14 mouse cellular contexts compared by ENCODE assay signal in genomic region chr15:77162931-77163330, GRCm38 (mm10).
A peak's percentile ranks its signal among the peaks of the same experiment; 100 is the strongest.
DNase-seq lines count a peak whose midpoint lies in the region; ATAC-seq and TF ChIP-seq lines count a peak whose summit lies in the region.
"Had no signal": no experiment of that assay in that cellular context is flagged by ENCODE, and none has a peak within 500 bp of the region (broad histone marks: within the 10 kb centered on the region; RNA-seq: fewer than 3 reads in every experiment).

No protein-coding gene starts in this region.

- DNase-seq in intestine, embryonic 14.5 days (ENCODE audit: low spot score): no peak
- DNase-seq in ZHBTc4 (ENCODE audit: low read depth, low spot score): peak; percentile 33
- DNase-seq in spleen, postnatal 36 days (ENCODE audit: low spot score in 2 of 2): no peak
- DNase-seq: cerebellum, adult 8-10 months; kidney, adult 11 months; left cerebral cortex, postnatal 4 days; lung, postnatal 14 days; right cerebral cortex, adult 18-20 months had no signal

- peaks cover 43% of the 10 kb centered on the region for H3K4me1 ChIP-seq in intestine, embryonic 14.5 days (replicated peaks; ENCODE audit: control insufficient read depth, insufficient read depth, low read length)
- peaks cover 3% of the 10 kb centered on the region; the same call in 1 of the 2 replicates for H3K4me1 ChIP-seq in intestine, postnatal 0 days (replicated peaks; ENCODE audit: control insufficient read depth, insufficient read depth, low read length)
- peaks cover 30% of the 10 kb centered on the region for H3K4me1 ChIP-seq in embryonic facial prominence, embryonic 15.5 days
- peaks cover 27% of the 10 kb centered on the region for H3K4me1 ChIP-seq in limb, embryonic 15.5 days
- H3K4me1 ChIP-seq in intestine, embryonic 16.5 days (ENCODE audit: control insufficient read depth, insufficient read depth, low read length): peaks cover 36% of the 10 kb centered on the region

- no peak overlapping the region for H3K9ac ChIP-seq in intestine, embryonic 14.5 days (ENCODE audit: low read length)
- no peak overlapping the region for H3K9ac ChIP-seq in intestine, postnatal 0 days (ENCODE audit: low read depth, low read length)
- 0 out of 2 replicates have a peak overlapping the region, but pooled peaks have one; percentile 9 for H3K9ac ChIP-seq in embryonic facial prominence, embryonic 15.5 days
- H3K9ac ChIP-seq in limb, embryonic 15.5 days: no peak overlapping the region
- no peak overlapping the region for H3K9ac ChIP-seq in intestine, embryonic 16.5 days (ENCODE audit: low read depth, low read length)
- H3K9ac ChIP-seq: forebrain, embryonic 13.5 days; neural tube, embryonic 15.5 days had no signal

- H3K36me3 ChIP-seq in intestine, embryonic 14.5 days (ENCODE audit: control insufficient read depth, insufficient read depth, low read length): no peaks in the 10 kb centered on the region
- no peaks in the 10 kb centered on the region for H3K36me3 ChIP-seq in intestine, postnatal 0 days (ENCODE audit: control insufficient read depth, insufficient read depth)
- no peaks in the 10 kb centered on the region for H3K36me3 ChIP-seq in embryonic facial prominence, embryonic 15.5 days
- H3K36me3 ChIP-seq in limb, embryonic 15.5 days: no peaks in the 10 kb centered on the region
- no peaks in the 10 kb centered on the region for H3K36me3 ChIP-seq in intestine, embryonic 16.5 days (ENCODE audit: control insufficient read depth, insufficient read depth, low read length)
- H3K36me3 ChIP-seq: neural tube, embryonic 15.5 days had no signal

- no peak for TF ChIP-seq CTCF in intestine, postnatal 0 days (IDR thresholded peaks at IDR 0.05; ENCODE audit: low read depth)

- 0 out of 2 replicates have a peak overlapping the region, but pooled peaks have one; percentile 9 for H3K27ac ChIP-seq in intestine, embryonic 14.5 days (ENCODE audit: low read depth)
- no peak overlapping the region for H3K27ac ChIP-seq in intestine, postnatal 0 days (ENCODE audit: low read depth, low read length)
- H3K27ac ChIP-seq in embryonic facial prominence, embryonic 15.5 days (replicated peaks): peak overlapping the region; percentile 82
- H3K27ac ChIP-seq in limb, embryonic 15.5 days: peak overlapping the region; percentile 54
- H3K27ac ChIP-seq in intestine, embryonic 16.5 days (ENCODE audit: low read length): no peak overlapping the region
- H3K27ac ChIP-seq: forebrain, embryonic 13.5 days; neural tube, embryonic 15.5 days had no signal

- H3K27me3 ChIP-seq in intestine, embryonic 14.5 days (replicated peaks; ENCODE audit: control insufficient read depth, insufficient read depth, low read length): no peaks in the 10 kb centered on the region
- no peaks in the 10 kb centered on the region for H3K27me3 ChIP-seq in intestine, postnatal 0 days (replicated peaks; ENCODE audit: control insufficient read depth, insufficient read depth, low read length)
- H3K27me3 ChIP-seq in embryonic facial prominence, embryonic 15.5 days: no peaks in the 10 kb centered on the region
- no peaks in the 10 kb centered on the region for H3K27me3 ChIP-seq in limb, embryonic 15.5 days
- H3K27me3 ChIP-seq in intestine, embryonic 16.5 days (replicated peaks; ENCODE audit: control insufficient read depth, insufficient read depth, low read length): no peaks in the 10 kb centered on the region
- H3K27me3 ChIP-seq: forebrain, embryonic 13.5 days; neural tube, embryonic 15.5 days had no signal

- H3K4me2 ChIP-seq in intestine, embryonic 14.5 days (ENCODE audit: low read length): no peak overlapping the region
- no peak overlapping the region for H3K4me2 ChIP-seq in intestine, postnatal 0 days (replicated peaks; ENCODE audit: low read depth)
- H3K4me2 ChIP-seq in embryonic facial prominence, embryonic 15.5 days (replicated peaks): no peak overlapping the region
- no peak overlapping the region for H3K4me2 ChIP-seq in limb, embryonic 15.5 days
- no peak overlapping the region for H3K4me2 ChIP-seq in intestine, embryonic 16.5 days (ENCODE audit: low read depth, low read length)
- H3K4me2 ChIP-seq: forebrain, embryonic 13.5 days; neural tube, embryonic 15.5 days had no signal

- H3K4me3 ChIP-seq in intestine, embryonic 14.5 days (ENCODE audit: low read depth, low read length): no peak overlapping the region
- H3K4me3 ChIP-seq in intestine, postnatal 0 days (ENCODE audit: low read depth, low read length): no peak overlapping the region
- H3K4me3 ChIP-seq in embryonic facial prominence, embryonic 15.5 days (replicated peaks): peak overlapping the region; percentile 11
- H3K4me3 ChIP-seq in limb, embryonic 15.5 days: no peak overlapping the region
- no peak overlapping the region for H3K4me3 ChIP-seq in intestine, embryonic 16.5 days (ENCODE audit: low read length)
- H3K4me3 ChIP-seq: forebrain, embryonic 13.5 days; neural tube, embryonic 15.5 days had no signal

- WGBS in intestine, embryonic 14.5 days: 61% methylated on average over 6 of the region's 6 CpGs
- WGBS in intestine, postnatal 0 days: 54% methylated on average over 6 of the region's 6 CpGs
- WGBS in embryonic facial prominence, embryonic 15.5 days: 67% methylated on average over 6 of the region's 6 CpGs
- WGBS in limb, embryonic 15.5 days: 62% methylated on average over 6 of the region's 6 CpGs
- WGBS in intestine, embryonic 16.5 days: 63% methylated on average over 6 of the region's 6 CpGs

- no peaks in the 10 kb centered on the region for H3K9me3 ChIP-seq in intestine, embryonic 14.5 days (ENCODE audit: control insufficient read depth, low read length)
- no peaks in the 10 kb centered on the region for H3K9me3 ChIP-seq in intestine, postnatal 0 days (ENCODE audit: control insufficient read depth)
- no peaks in the 10 kb centered on the region for H3K9me3 ChIP-seq in embryonic facial prominence, embryonic 15.5 days (replicated peaks)
- H3K9me3 ChIP-seq in limb, embryonic 15.5 days: no peaks in the 10 kb centered on the region
- H3K9me3 ChIP-seq in intestine, embryonic 16.5 days (ENCODE audit: control insufficient read depth, low read length): no peaks in the 10 kb centered on the region
- H3K9me3 ChIP-seq: forebrain, embryonic 13.5 days; neural tube, embryonic 15.5 days had no signal

- no peak for ATAC-seq in intestine, embryonic 14.5 days (replicated peaks; ENCODE audit: low FRiP score, low TSS enrichment, low read depth)
- ATAC-seq in intestine, postnatal 0 days: no peak
- peak; percentile 41 for ATAC-seq in embryonic facial prominence, embryonic 15.5 days (ENCODE audit: insufficient number of reproducible peaks, low FRiP score, low TSS enrichment, low read depth)
- ATAC-seq in limb, embryonic 15.5 days (ENCODE audit: insufficient number of reproducible peaks, low FRiP score, low TSS enrichment, low read depth): no peak
- ATAC-seq in intestine, embryonic 16.5 days: no peak
- ATAC-seq: forebrain, embryonic 13.5 days had no signal

Comparison
In these comparisons a context has a peak if more than half of its experiments do, and no peak if none do; other contexts are left out.
1. H3K27ac ChIP-seq: peak in intestine, embryonic 14.5 days (single experiment), embryonic facial prominence, embryonic 15.5 days (single experiment) and limb, embryonic 15.5 days (single experiment); none in intestine, postnatal 0 days (single experiment) and intestine, embryonic 16.5 days (single experiment).